Mouse (Mus musculus): ENCODE results near the gene Fam213a. TPM values are rescaled to one million over a fixed set of nuclear protein-coding genes. Genes with fewer than 3 reads are reported as not detected.
A peak's percentile ranks its signal among the peaks of the same experiment; 100 is the strongest.
"Not testable (repeated sequence)": the region's sequence is repeated elsewhere in the genome, so short reads cannot be mapped to it uniquely, and the experiment has no call there.

The Fam213a gene
- 7.3 and 7.8 TPM in 2 replicates for polyA plus RNA-seq (2012; rRNA removed)

- 8% methylated on average over 32 of the region's 32 CpGs for WGBS
- peak; percentile 88 for DNase-seq
- peaks cover 10% of the 10 kb centered on the region for H3K4me1 ChIP-seq (replicated peaks; ENCODE audit: control insufficient read depth, insufficient read depth, low read length)
- peak within 1 kb of the TSS; percentile 56 for H3K4me3 ChIP-seq (ENCODE audit: control insufficient read depth, insufficient read depth, low read length)
- H3K36me3 ChIP-seq (ENCODE audit: control insufficient read depth, insufficient read depth, low read length): no peaks in the 10 kb centered on the region
- H3K27ac ChIP-seq (ENCODE audit: control insufficient read depth, insufficient read depth, low read length): no peak within 1 kb of the TSS
- TF ChIP-seq CTCF (IDR thresholded peaks at IDR 0.05; ENCODE audit: borderline replicate concordance, control insufficient read depth, extremely low read depth, insufficient read depth, low read length, poor library complexity): 0 out of 2 replicates have a peak, but pooled peaks have one; percentile 48
- TF ChIP-seq POLR2A (IDR thresholded peaks at IDR 0.05; ENCODE audit: control insufficient read depth, extremely low read depth, insufficient read depth, low read length, poor library complexity): 0 out of 2 replicates have a peak, but pooled peaks have one; percentile 36
- H3K27me3 ChIP-seq (ENCODE audit: control insufficient read depth, insufficient read depth, low read length): no peaks in the 10 kb centered on the region
Measured at GRCm38 (mm10) chr14:41013630-41014613, at the start of gene Fam213a. Fam213a (minus strand) TSS chr14:41013788.

- 8% methylated on average over 3 of the region's 4 CpGs for WGBS
- H3K4me3 ChIP-seq (ENCODE audit: control insufficient read depth, insufficient read depth, low read length); H3K36me3 ChIP-seq (ENCODE audit: control insufficient read depth, insufficient read depth, low read length); H3K27ac ChIP-seq (ENCODE audit: control insufficient read depth, insufficient read depth, low read length); DNase-seq; H3K4me1 ChIP-seq (replicated peaks; ENCODE audit: control insufficient read depth, insufficient read depth, low read length); H3K27me3 ChIP-seq (ENCODE audit: control insufficient read depth, insufficient read depth, low read length): not testable (repeated sequence)
Measured at GRCm38 (mm10) chr14:41053190-41053589, 39.6 kb upstream of the Fam213a start.

- H3K36me3 ChIP-seq (ENCODE audit: control insufficient read depth, insufficient read depth, low read length): no peaks in the 10 kb centered on the region
- peak; percentile 15 for DNase-seq
- no peak overlapping the region for H3K4me3 ChIP-seq (ENCODE audit: control insufficient read depth, insufficient read depth, low read length)
- H3K27ac ChIP-seq (ENCODE audit: control insufficient read depth, insufficient read depth, low read length): no peak overlapping the region
- WGBS: 64% methylated on average over 5 of the region's 5 CpGs
- H3K27me3 ChIP-seq (ENCODE audit: control insufficient read depth, insufficient read depth, low read length): no peaks in the 10 kb centered on the region
- TF ChIP-seq CTCF (IDR thresholded peaks at IDR 0.05; ENCODE audit: borderline replicate concordance, control insufficient read depth, extremely low read depth, insufficient read depth, low read length, poor library complexity) (no peak), POLR2A (IDR thresholded peaks at IDR 0.05; ENCODE audit: control insufficient read depth, extremely low read depth, insufficient read depth, low read length, poor library complexity) (no peak)
- H3K4me1 ChIP-seq (replicated peaks; ENCODE audit: control insufficient read depth, insufficient read depth, low read length): no peaks in the 10 kb centered on the region
Measured at GRCm38 (mm10) chr14:41052481-41052880, 38.9 kb upstream of the Fam213a start.

GRCm38 (mm10) chr14:41050471-41050870 lies 36.9 kb upstream of the Fam213a start:
- no peak for TF ChIP-seq CTCF (IDR thresholded peaks at IDR 0.05; ENCODE audit: borderline replicate concordance, control insufficient read depth, extremely low read depth, insufficient read depth, low read length, poor library complexity)
- no peak overlapping the region for H3K4me3 ChIP-seq (ENCODE audit: control insufficient read depth, insufficient read depth, low read length)
- H3K4me1 ChIP-seq (replicated peaks; ENCODE audit: control insufficient read depth, insufficient read depth, low read length): no peaks in the 10 kb centered on the region
- H3K27me3 ChIP-seq (ENCODE audit: control insufficient read depth, insufficient read depth, low read length): no peaks in the 10 kb centered on the region
- DNase-seq: peak; percentile 13
- no peak overlapping the region for H3K27ac ChIP-seq (ENCODE audit: control insufficient read depth, insufficient read depth, low read length)
- no peaks in the 10 kb centered on the region for H3K36me3 ChIP-seq (ENCODE audit: control insufficient read depth, insufficient read depth, low read length)
- 68% methylated on average over 6 of the region's 6 CpGs for WGBS

GRCm38 (mm10) chr14:41047402-41047801 lies 33.8 kb upstream of the Fam213a start:
- Histone ChIP-seq H3K4me3 (ENCODE audit: control insufficient read depth, insufficient read depth, low read length) (no peak overlapping the region), H3K27ac (ENCODE audit: control insufficient read depth, insufficient read depth, low read length) (no peak overlapping the region), H3K27me3 (ENCODE audit: control insufficient read depth, insufficient read depth, low read length) (no peaks in the 10 kb centered on the region), H3K36me3 (ENCODE audit: control insufficient read depth, insufficient read depth, low read length) (no peaks in the 10 kb centered on the region), H3K4me1 (replicated peaks; ENCODE audit: control insufficient read depth, insufficient read depth, low read length) (no peaks in the 10 kb centered on the region)
- no peak for DNase-seq
- TF ChIP-seq CTCF (IDR thresholded peaks at IDR 0.05; ENCODE audit: borderline replicate concordance, control insufficient read depth, extremely low read depth, insufficient read depth, low read length, poor library complexity) (no peak), POLR2A (IDR thresholded peaks at IDR 0.05; ENCODE audit: control insufficient read depth, extremely low read depth, insufficient read depth, low read length, poor library complexity) (no peak)
- 87% methylated on average over 2 of the region's 2 CpGs for WGBS

GRCm38 (mm10) chr14:41035146-41035798 lies 21.7 kb upstream of the Fam213a start:
- 36% methylated on average over 6 of the region's 6 CpGs for WGBS
- Histone ChIP-seq H3K4me1 (replicated peaks; ENCODE audit: control insufficient read depth, insufficient read depth, low read length) (no peaks in the 10 kb centered on the region), H3K27me3 (ENCODE audit: control insufficient read depth, insufficient read depth, low read length) (no peaks in the 10 kb centered on the region), H3K27ac (ENCODE audit: control insufficient read depth, insufficient read depth, low read length) (no peak overlapping the region), H3K36me3 (ENCODE audit: control insufficient read depth, insufficient read depth, low read length) (no peaks in the 10 kb centered on the region), H3K4me3 (ENCODE audit: control insufficient read depth, insufficient read depth, low read length) (no peak overlapping the region)
- peak; percentile 58 for DNase-seq
- TF ChIP-seq POLR2A (IDR thresholded peaks at IDR 0.05; ENCODE audit: control insufficient read depth, extremely low read depth, insufficient read depth, low read length, poor library complexity) (no peak), CTCF (IDR thresholded peaks at IDR 0.05; ENCODE audit: borderline replicate concordance, control insufficient read depth, extremely low read depth, insufficient read depth, low read length, poor library complexity) (no peak)
